Mouse (Mus musculus) midbrain, embryonic 14.5 days (tissue): ENCODE results near the gene Ergic1. TPM values are rescaled to one million over a fixed set of nuclear protein-coding genes. Genes with fewer than 3 reads are reported as not detected.

Experiments
- ATAC-seq: fragments of 200-750 bp; cut with Nextera tagmentation; 2 replicates; pipeline ENCODE4 v1.8.0; 2017; ENCODE audit warnings: moderate number of reproducible peaks, moderate library complexity; ENCODE audit not compliant: low FRiP score, low TSS enrichment
- DNase-seq: peaks from one replicate; pipeline ENCODE4 v3.0.0-alpha.2; 2015
- H3K27ac ChIP-seq: fragments of 300-500 bp; sonication (generic); replicated peaks from 2 replicates; pipeline ENCODE4 v1.5.1; 2014; ENCODE audit warnings: mild to moderate bottlenecking, low read depth, low read length, moderate library complexity
- H3K27me3 ChIP-seq: fragments of 300-500 bp; sonication (generic); 2 replicates; pipeline ENCODE4 v1.6.1; 2014; ENCODE audit warnings: low read length, control low read depth, mixed read lengths; ENCODE audit not compliant: control insufficient read depth, insufficient read depth
- H3K36me3 ChIP-seq: fragments of 300-500 bp; sonication (generic); 2 replicates; pipeline ENCODE4 v1.6.1; 2014; ENCODE audit warnings: low read length, control low read depth; ENCODE audit not compliant: control insufficient read depth, insufficient read depth
- H3K4me1 ChIP-seq: fragments of 300-500 bp; sonication (generic); 2 replicates; pipeline ENCODE4 v1.6.1; 2014; ENCODE audit warnings: mild to moderate bottlenecking, antibody characterized with exemption, low read length, control low read depth; ENCODE audit not compliant: control insufficient read depth, insufficient read depth
- H3K4me2 ChIP-seq: fragments of 300-500 bp; sonication (generic); 2 replicates; pipeline ENCODE4 v1.6.1; 2014; ENCODE audit warnings: mild to moderate bottlenecking, low read length, moderate library complexity
- H3K4me3 ChIP-seq: fragments of 300-500 bp; sonication (generic); replicated peaks from 2 replicates; pipeline ENCODE4 v1.5.1; 2014; ENCODE audit warnings: low read depth, low read length
- H3K9ac ChIP-seq: fragments of 300-500 bp; sonication (generic); replicated peaks from 2 replicates; pipeline ENCODE4 v1.6.1; 2014; ENCODE audit warnings: mild to moderate bottlenecking, low read length, moderate library complexity
- H3K9me3 ChIP-seq: fragments of 300-500 bp; sonication (generic); 2 replicates; pipeline ENCODE4 v1.6.1; 2016; ENCODE audit warnings: low read length, control low read depth, mixed read lengths; ENCODE audit not compliant: control insufficient read depth
- whole genome bisulfite sequencing: fragments of 180-500 bp; shearing (Covaris S2); extraction: QIAGEN DNeasy Blood & Tissue Kit; methylation state at CpG from one replicate; pipeline ENCODE4 v1.1.7; 2014; 5-methylcytosine and 5-hydroxymethylcytosine counted together
- polyA plus RNA-seq: library from polyadenylated mRNA; unstranded; fragments of >200 nt; fragmentation: Nextera tagmentation; extraction: Ambion mirVana; gene quantifications from 2 replicates; pipeline ENCODE4 v1.2.1, GENCODE M21; 2014

The Ergic1 gene
- polyA plus RNA-seq, 1 experiment from 2014 or later, result 117 TPM

DNA sequence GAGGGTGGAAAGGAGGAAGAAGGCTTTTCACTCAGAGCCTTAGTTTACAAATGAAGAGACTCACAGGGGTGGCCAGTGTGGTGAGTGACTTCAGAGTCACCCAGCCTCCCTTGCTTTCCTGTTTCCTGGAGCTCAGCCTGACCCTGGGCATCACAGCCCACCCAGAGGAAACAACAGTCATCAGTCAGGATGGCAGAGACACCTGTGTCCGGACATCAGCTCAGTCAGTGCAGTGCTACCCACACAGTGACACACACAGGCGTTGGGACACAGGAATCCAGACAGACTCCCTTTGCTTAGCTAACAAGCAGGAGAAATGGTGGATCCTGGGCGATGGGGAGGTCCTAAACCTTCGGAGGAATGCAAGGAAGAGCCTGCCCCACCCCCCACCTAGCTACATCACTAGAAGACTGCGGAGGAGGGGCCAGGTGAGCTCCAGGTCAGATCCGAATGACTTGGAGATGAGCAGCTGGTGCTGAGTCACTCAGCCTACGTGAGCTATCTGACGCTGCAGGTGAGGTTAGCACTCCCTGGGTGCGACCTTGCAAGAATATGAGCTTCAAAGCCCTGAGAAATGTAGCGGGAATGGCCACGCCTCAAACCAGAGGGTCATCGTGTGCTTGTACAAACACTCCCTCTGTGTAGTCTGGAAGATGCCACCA, 12.0 kb upstream of the Ergic1 start:
- Histone ChIP-seq H3K4me3 (no peak overlapping the region), H3K27ac (no peak overlapping the region), H3K9ac (0 out of 2 replicates have a peak overlapping the region, but pooled peaks have one; percentile 9), H3K4me2 (no peak overlapping the region), H3K9me3 (no peaks in the 10 kb centered on the region), H3K27me3 (no peaks in the 10 kb centered on the region), H3K36me3 (no peaks in the 10 kb centered on the region), H3K4me1 (no peaks in the 10 kb centered on the region)
- DNase-seq (no peak), ATAC-seq (no peak)
- WGBS, result 12% methylated on average over 12 of the region's 12 CpGs

DNA sequence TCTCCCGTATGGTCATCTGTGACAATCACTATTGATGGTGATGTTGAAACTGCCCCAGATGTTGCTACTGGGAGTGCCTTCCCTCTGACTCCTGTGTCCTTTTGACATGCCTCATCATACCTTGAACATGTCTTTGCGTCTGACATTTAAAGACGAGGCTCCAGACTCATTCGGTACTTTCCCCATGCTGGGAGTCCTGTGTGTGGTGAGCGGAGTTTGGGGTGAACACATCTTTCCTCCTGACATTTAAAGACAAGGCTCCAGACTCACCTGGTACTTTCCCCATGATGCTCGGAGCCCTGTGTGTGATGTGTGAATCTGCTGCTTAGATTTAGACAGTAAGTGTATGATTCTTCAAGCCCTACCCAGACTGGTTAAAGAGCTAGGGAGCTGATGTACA, 10.2 kb upstream of the Ergic1 start:
- Histone ChIP-seq H3K9me3 (no peaks in the 10 kb centered on the region), H3K4me2 (no peak overlapping the region), H3K27me3 (no peaks in the 10 kb centered on the region), H3K27ac (no peak overlapping the region), H3K4me3 (no peak overlapping the region), H3K9ac (no peak overlapping the region), H3K36me3 (no peaks in the 10 kb centered on the region), H3K4me1 (no peaks in the 10 kb centered on the region)
- WGBS, result 90% methylated on average over 6 of the region's 6 CpGs
- no peak for ATAC-seq
- no peak for DNase-seq

DNA sequence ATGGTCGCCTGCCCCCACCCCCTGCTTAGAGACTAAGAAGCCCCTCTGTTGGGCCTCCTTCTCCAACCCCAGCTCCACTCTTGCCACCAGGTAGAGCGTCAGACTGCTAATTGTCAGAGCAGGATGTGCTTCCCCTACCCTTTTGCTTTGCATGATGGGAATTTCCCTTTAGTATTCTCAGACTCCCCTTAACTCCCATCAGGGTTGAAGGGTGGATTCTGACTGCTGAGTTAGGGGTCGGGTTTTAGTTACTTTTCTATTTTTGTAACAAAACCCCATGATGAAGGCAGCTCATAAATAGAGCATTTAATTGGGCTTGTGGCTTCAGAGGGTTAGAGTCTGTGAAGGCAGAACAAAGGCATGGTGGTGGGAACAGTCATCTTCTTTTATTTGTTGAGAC, 8.3 kb upstream of the Ergic1 start:
- Histone ChIP-seq H3K4me3 (no peak overlapping the region), H3K36me3 (no peaks in the 10 kb centered on the region), H3K9ac (no peak overlapping the region), H3K4me2 (no peak overlapping the region), H3K27ac (no peak overlapping the region), H3K27me3 (no peaks in the 10 kb centered on the region), H3K4me1 (no peaks in the 10 kb centered on the region), H3K9me3 (no peaks in the 10 kb centered on the region)
- ATAC-seq (no peak), DNase-seq (no peak)
- WGBS, result 81% methylated on average over 3 of the region's 3 CpGs

DNA sequence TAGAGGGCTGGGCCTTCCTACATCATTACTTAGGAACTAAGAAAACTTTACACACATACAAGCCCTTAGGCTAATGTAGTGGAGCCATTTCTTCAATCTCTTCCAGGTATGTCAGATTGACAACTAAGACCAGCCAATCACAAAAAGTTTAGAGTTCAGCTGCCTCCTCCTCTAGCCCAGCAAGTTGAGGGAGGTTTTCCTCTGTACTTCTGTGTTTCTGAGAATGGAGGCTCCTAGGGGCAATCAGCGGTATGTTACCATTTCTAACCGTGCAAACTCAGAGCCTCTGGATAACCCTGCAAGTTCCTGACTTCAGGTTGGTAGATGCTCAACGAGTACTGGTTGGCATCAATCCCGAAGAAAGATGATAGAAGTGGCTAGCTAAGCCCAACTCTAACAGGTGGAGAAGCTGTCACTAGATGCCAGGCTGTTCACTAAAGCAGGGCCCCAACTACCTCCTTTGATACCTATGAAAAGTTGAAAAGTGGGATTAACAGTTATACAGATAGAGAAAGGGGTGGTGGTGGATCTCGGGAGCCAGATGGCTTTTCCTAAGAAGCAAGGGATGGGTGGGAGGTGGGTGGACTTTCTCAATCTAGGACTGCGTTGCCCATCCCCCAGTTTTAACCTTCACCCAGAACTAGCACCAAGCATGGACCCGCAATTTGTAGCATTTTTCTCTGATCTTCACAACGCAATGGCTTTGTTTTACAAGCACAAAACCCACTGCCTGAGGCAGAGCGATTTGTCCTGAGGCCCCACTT, 581 bp upstream of the Ergic1 start:
- Histone ChIP-seq H3K4me1 (peaks cover 23% of the 10 kb centered on the region), H3K4me3 (peak overlapping the region; percentile 53), H3K36me3 (peaks cover 17% of the 10 kb centered on the region), H3K4me2 (peak overlapping the region; percentile 93), H3K27me3 (no peaks in the 10 kb centered on the region), H3K27ac (peak overlapping the region; percentile 79), H3K9ac (peak overlapping the region; percentile 69), H3K9me3 (no peaks in the 10 kb centered on the region)
- peak; percentile 38; the same call in 1 of the 2 replicates for ATAC-seq
- WGBS, result 34% methylated on average over 9 of the region's 9 CpGs
- DNase-seq, result peak; percentile 8

GRCm38 (mm10) chr17:26561651-26562181, 427 bp downstream of the Ergic1 start, which contains the start of gene Dusp1:
TSS of gene Dusp1 (minus strand) at chr17:26562128.
- Histone ChIP-seq H3K36me3 (peaks cover 22% of the 10 kb centered on the region), H3K27ac (peak within 1 kb of the TSS; percentile 79), H3K4me2 (peak within 1 kb of the TSS; percentile 93), H3K4me3 (peak within 1 kb of the TSS; percentile 53), H3K9ac (peak within 1 kb of the TSS; percentile 69), H3K27me3 (no peaks in the 10 kb centered on the region), H3K9me3 (no peaks in the 10 kb centered on the region; the same call in 1 of the 2 replicates), H3K4me1 (peaks cover 23% of the 10 kb centered on the region)
- ATAC-seq, result peak; percentile 84
- under 1% methylated on average over 25 of the region's 25 CpGs for WGBS
- no peak for DNase-seq

- no peaks in the 10 kb centered on the region; the same call in 1 of the 2 replicates for H3K9me3 ChIP-seq
- peak overlapping the region; percentile 79; the same call in 1 of the 2 replicates for H3K27ac ChIP-seq
- WGBS, result 66% methylated on average over 4 of the region's 4 CpGs
- H3K4me3 ChIP-seq, result peak overlapping the region; percentile 53
- H3K27me3 ChIP-seq, result no peaks in the 10 kb centered on the region
- H3K4me1 ChIP-seq, result peaks cover 23% of the 10 kb centered on the region
- DNase-seq, result no peak
- ATAC-seq, result no peak
- H3K4me2 ChIP-seq, result peak overlapping the region; percentile 93
- H3K9ac ChIP-seq, result peak overlapping the region; percentile 69
- H3K36me3 ChIP-seq, result peaks cover 24% of the 10 kb centered on the region
These were observed 1.0 kb downstream of the Ergic1 start for GRCm38 (mm10) chr17:26562292-26562691.

GRCm38 (mm10) chr17:26563476-26563875, 2.2 kb downstream of the Ergic1 start:
- ATAC-seq, result no peak
- Histone ChIP-seq H3K27ac (no peak overlapping the region), H3K9me3 (no peaks in the 10 kb centered on the region; the same call in 1 of the 2 replicates), H3K36me3 (peaks cover 36% of the 10 kb centered on the region), H3K4me2 (no peak overlapping the region), H3K4me3 (no peak overlapping the region), H3K4me1 (peaks cover 23% of the 10 kb centered on the region), H3K9ac (no peak overlapping the region), H3K27me3 (no peaks in the 10 kb centered on the region)
- 87% methylated on average over 6 of the region's 6 CpGs for WGBS
- no peak for DNase-seq

DNA sequence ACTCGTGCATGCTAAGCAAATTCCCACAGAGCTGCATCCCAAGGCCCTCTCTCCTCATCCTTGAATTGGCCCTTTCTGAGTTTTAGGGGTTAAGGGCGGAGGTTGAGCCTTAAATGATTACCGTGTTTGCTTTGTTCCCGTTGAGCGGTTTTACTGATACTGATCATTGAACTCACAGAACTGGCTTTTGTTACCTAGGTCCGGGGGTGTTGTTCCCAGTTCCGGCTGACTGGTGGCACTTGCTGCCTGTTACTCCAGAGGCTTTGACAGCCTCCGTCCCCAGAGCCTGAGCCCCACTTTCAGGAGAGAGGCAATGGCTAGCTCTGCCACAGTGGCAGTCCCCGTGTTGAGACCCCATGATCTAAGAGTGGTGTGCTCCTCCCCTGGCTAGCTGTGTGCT, 3.1 kb downstream of the Ergic1 start:
- no peak overlapping the region for H3K27ac ChIP-seq

More for the DNA sequence above, 3.1 kb downstream of the Ergic1 start:
- Histone ChIP-seq H3K9me3 (no peaks in the 10 kb centered on the region; the same call in 1 of the 2 replicates), H3K36me3 (peaks cover 41% of the 10 kb centered on the region), H3K27me3 (no peaks in the 10 kb centered on the region), H3K4me1 (peaks cover 23% of the 10 kb centered on the region), H3K4me2 (no peak overlapping the region), H3K9ac (no peak overlapping the region), H3K4me3 (no peak overlapping the region)
- ATAC-seq (no peak), DNase-seq (no peak)
- 32% methylated on average over 9 of the region's 9 CpGs for WGBS
